8 mouse cellular contexts compared by ENCODE assay signal in genomic region chr10:85828722-85829084, GRCm38 (mm10). TPM values are rescaled to one million over a fixed set of nuclear protein-coding genes. Genes with fewer than 3 reads are reported as not detected.
A peak's percentile ranks its signal among the peaks of the same experiment; 100 is the strongest.
DNase-seq lines count a peak whose midpoint lies in the region; ATAC-seq and TF ChIP-seq lines count a peak whose summit lies in the region.
"Not testable (repeated sequence)": the region's sequence is repeated elsewhere in the genome, so short reads cannot be mapped to it uniquely, and the experiment has no call there.

No protein-coding gene starts in this region.

- H3K36me3 ChIP-seq in embryonic facial prominence, embryonic 13.5 days; hindbrain, embryonic 12.5 days; kidney, embryonic 14.5 days (ENCODE audit: control insufficient read depth, insufficient read depth, low read length); limb, embryonic 14.5 days (ENCODE audit: control insufficient read depth, insufficient read depth, low read length); lung, embryonic 16.5 days (ENCODE audit: control insufficient read depth, insufficient read depth, low read length); stomach, postnatal 0 days (ENCODE audit: control insufficient read depth, insufficient read depth, low read length): not testable (repeated sequence)

- intact Hi-C loops in gastrocnemius, adult 2 months (cut with DNase I) = not testable (repeated sequence)

- H3K4me3 ChIP-seq in embryonic facial prominence, embryonic 13.5 days = peak overlapping the region; percentile 58
- peak overlapping the region; percentile 69 for H3K4me3 ChIP-seq in gastrocnemius, adult 2 months
- H3K4me3 ChIP-seq in hindbrain, embryonic 12.5 days = peak overlapping the region; percentile 57; the same call in 1 of the 2 replicates
- H3K4me3 ChIP-seq in kidney, embryonic 14.5 days (ENCODE audit: low read length) = peak overlapping the region; percentile 51
- peak overlapping the region; percentile 53 for H3K4me3 ChIP-seq in limb, embryonic 14.5 days (replicated peaks; ENCODE audit: low read length)
- H3K4me3 ChIP-seq in lung, embryonic 16.5 days (ENCODE audit: low read length) = peak overlapping the region; percentile 57; the same call in 1 of the 2 replicates
- H3K4me3 ChIP-seq in stomach, postnatal 0 days (ENCODE audit: low read depth, low read length) = not testable (repeated sequence)

- 16% methylated on average over 5 of the region's 5 CpGs for whole genome bisulfite sequencing in embryonic facial prominence, embryonic 13.5 days
- 56% methylated on average over 5 of the region's 5 CpGs for WGBS in hindbrain, embryonic 12.5 days
- 56% methylated on average over 5 of the region's 5 CpGs for WGBS in kidney, embryonic 14.5 days
- 15% methylated on average over 5 of the region's 5 CpGs for WGBS in limb, embryonic 14.5 days
- WGBS in lung, embryonic 16.5 days = 58% methylated on average over 5 of the region's 5 CpGs
- WGBS in stomach, postnatal 0 days = 56% methylated on average over 5 of the region's 5 CpGs

- not testable (repeated sequence) for H3K9me3 ChIP-seq in embryonic facial prominence, embryonic 13.5 days; hindbrain, embryonic 12.5 days (replicated peaks); kidney, embryonic 14.5 days (ENCODE audit: control insufficient read depth, low read length); limb, embryonic 14.5 days (ENCODE audit: control insufficient read depth, low read length); lung, embryonic 16.5 days (ENCODE audit: control insufficient read depth, low read length); stomach, postnatal 0 days (ENCODE audit: control insufficient read depth, low read length)

- peak overlapping the region; percentile 83 for H3K4me2 ChIP-seq in embryonic facial prominence, embryonic 13.5 days
- H3K4me2 ChIP-seq in hindbrain, embryonic 12.5 days (replicated peaks) = peak overlapping the region; percentile 85
- peak overlapping the region; percentile 84 for H3K4me2 ChIP-seq in kidney, embryonic 14.5 days (replicated peaks; ENCODE audit: low read depth, low read length)
- H3K4me2 ChIP-seq in limb, embryonic 14.5 days (replicated peaks; ENCODE audit: low read depth, low read length, severe bottlenecking) = peak overlapping the region; percentile 68
- H3K4me2 ChIP-seq in lung, embryonic 16.5 days (ENCODE audit: low read depth, low read length) = peak overlapping the region; percentile 87
- H3K4me2 ChIP-seq in stomach, postnatal 0 days (replicated peaks; ENCODE audit: low read depth) = peak overlapping the region; percentile 79; the same call in 1 of the 2 replicates

- H3K9ac ChIP-seq in embryonic facial prominence, embryonic 13.5 days; hindbrain, embryonic 12.5 days; kidney, embryonic 14.5 days (ENCODE audit: low read depth, low read length); lung, embryonic 16.5 days (ENCODE audit: low read length); stomach, postnatal 0 days (ENCODE audit: low read length): not testable (repeated sequence)
- H3K9ac ChIP-seq in limb, embryonic 14.5 days (ENCODE audit: low read depth, low read length, severe bottlenecking) = peak overlapping the region; percentile 72; the same call in 1 of the 2 replicates

- ATAC-seq in embryonic facial prominence, embryonic 13.5 days (ENCODE audit: insufficient number of reproducible peaks, insufficient read depth, low FRiP score, low TSS enrichment, low read depth); hindbrain, embryonic 12.5 days (ENCODE audit: low FRiP score); kidney, embryonic 14.5 days (ENCODE audit: low FRiP score, low TSS enrichment); lung, embryonic 16.5 days (ENCODE audit: low read depth); stomach, postnatal 0 days (ENCODE audit: low FRiP score, low TSS enrichment): not testable (repeated sequence)
- peak; percentile 4; the same call in 1 of the 2 replicates for ATAC-seq in limb, embryonic 14.5 days (ENCODE audit: low FRiP score, low read depth)

- not testable (repeated sequence) for DNase-seq in gastrocnemius, adult 2 months; limb, embryonic 14.5 days (ENCODE audit: low spot score); stomach, postnatal 0 days (ENCODE audit: low spot score)
- peak; percentile 13 for DNase-seq in neural tube, embryonic 10.5 days (ENCODE audit: extremely low spot score, low spot score)

- TF ChIP-seq EP300 in stomach, postnatal 0 days (optimal IDR thresholded peaks at IDR 0.05) = not testable (repeated sequence)

- H3K27me3 ChIP-seq in embryonic facial prominence, embryonic 13.5 days; hindbrain, embryonic 12.5 days; kidney, embryonic 14.5 days (ENCODE audit: control insufficient read depth, insufficient read depth, low read length); limb, embryonic 14.5 days (ENCODE audit: control insufficient read depth, insufficient read depth, low read length); lung, embryonic 16.5 days (ENCODE audit: control insufficient read depth, insufficient read depth, low read depth, low read length); stomach, postnatal 0 days (ENCODE audit: control insufficient read depth, insufficient read depth, low read length): not testable (repeated sequence)

- not testable (repeated sequence) for H3K27ac ChIP-seq in embryonic facial prominence, embryonic 13.5 days; gastrocnemius, adult 2 months; hindbrain, embryonic 12.5 days; kidney, embryonic 14.5 days (ENCODE audit: low read depth, low read length); limb, embryonic 14.5 days (replicated peaks; ENCODE audit: low read depth, low read length); lung, embryonic 16.5 days (ENCODE audit: low read length); stomach, postnatal 0 days (replicated peaks)

- TF ChIP-seq CTCF in gastrocnemius, adult 2 months (IDR thresholded peaks at IDR 0.05); stomach, postnatal 0 days (IDR thresholded peaks at IDR 0.05; ENCODE audit: low read depth): not testable (repeated sequence)

- not testable (repeated sequence) for TF ChIP-seq POLR2A in limb, embryonic 14.5 days (IDR thresholded peaks at IDR 0.05; ENCODE audit: borderline replicate concordance, extremely low read depth, insufficient read depth, insufficient read length)

- H3K4me1 ChIP-seq in embryonic facial prominence, embryonic 13.5 days; hindbrain, embryonic 12.5 days; kidney, embryonic 14.5 days (ENCODE audit: control insufficient read depth, insufficient read depth, low read length); limb, embryonic 14.5 days (ENCODE audit: control insufficient read depth, insufficient read depth, low read length); lung, embryonic 16.5 days (replicated peaks; ENCODE audit: control insufficient read depth, insufficient read depth, low read length); stomach, postnatal 0 days (replicated peaks; ENCODE audit: control insufficient read depth, insufficient read depth): not testable (repeated sequence)

RNA-seq across cellular contexts. Expression of gene Pwp1, which starts 0.6 kb away (rescaled TPM):
- 76.9 and 81.6 TPM in 2 replicates for polyA plus RNA-seq in embryonic facial prominence, embryonic 13.5 days (2015; fragmentation: Nextera tagmentation; extraction: Ambion mirVana)
- total RNA-seq in gastrocnemius, adult 2 months (2021) = 10 to 100 TPM; 18.1 to 19.2 TPM
- 71.1 and 71.7 TPM in 2 replicates for polyA plus RNA-seq in hindbrain, embryonic 12.5 days (2016; fragmentation: Nextera tagmentation; extraction: Ambion mirVana)
- 76.1 and 90.5 TPM in 2 replicates for polyA plus RNA-seq in kidney, embryonic 14.5 days (2014; fragmentation: Nextera tagmentation; extraction: Ambion mirVana)
- polyA plus RNA-seq in limb, embryonic 14.5 days (2012; rRNA removed) = 34.6 and 36.1 TPM in 2 replicates
- 76.0 and 76.2 TPM in 2 replicates for polyA plus RNA-seq in limb, embryonic 14.5 days (2014; fragmentation: Nextera tagmentation; extraction: Ambion mirVana)
- 70.0 and 72.3 TPM in 2 replicates for polyA plus RNA-seq in lung, embryonic 16.5 days (2015; fragmentation: Nextera tagmentation; extraction: Ambion mirVana)
- polyA plus RNA-seq in stomach, postnatal 0 days (2015; fragmentation: Nextera tagmentation; extraction: Ambion mirVana) = 30.2 and 31.9 TPM in 2 replicates
